Mouse (Mus musculus): ENCODE data around the gene Actn1. TPM values are rescaled to one million over a fixed set of nuclear protein-coding genes. Genes with fewer than 3 reads are reported as not detected.

Gene Actn1
- polyA plus RNA-seq, 1 experiment from 2014 or later = 23.7 TPM

DNA sequence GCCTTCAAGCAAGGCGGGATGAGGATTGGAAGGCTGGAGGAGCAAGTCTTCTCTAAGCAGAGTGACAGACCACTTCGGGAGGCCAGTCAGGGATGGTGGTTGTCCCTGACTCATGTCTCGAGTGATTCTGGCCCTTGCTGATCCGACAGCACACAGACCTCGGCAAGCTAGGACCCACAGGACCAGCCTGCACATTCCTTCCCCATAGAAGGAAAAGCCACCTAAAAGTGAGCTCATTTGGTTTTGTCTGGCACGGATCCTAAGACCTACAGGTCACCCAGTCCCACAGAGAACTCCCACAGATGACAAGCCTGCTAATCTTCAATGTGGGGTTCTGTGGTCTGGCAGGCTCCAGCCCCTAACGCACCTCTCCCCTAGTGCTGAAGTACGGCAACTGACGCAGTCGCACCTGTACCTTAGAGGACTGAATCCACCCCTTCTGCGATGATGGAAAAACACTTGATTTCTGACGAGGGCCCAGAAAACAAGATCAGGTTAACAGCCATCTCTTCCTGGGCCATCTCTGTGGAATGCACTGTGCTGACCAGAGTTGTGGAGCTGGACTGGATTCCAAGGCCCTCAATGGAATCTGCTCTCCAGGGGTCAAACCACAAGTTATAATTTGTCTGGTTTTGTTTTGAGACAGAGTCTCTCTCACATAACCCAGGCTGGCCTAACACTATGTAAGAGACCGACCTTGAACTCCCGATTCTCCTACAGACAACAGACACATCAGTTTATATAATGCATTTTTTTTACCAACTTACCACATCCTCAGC, 39.7 kb downstream of the Actn1 start:
- peaks cover 36% of the 10 kb centered on the region for H3K4me1 ChIP-seq
- 80% methylated on average over 14 of the region's 14 CpGs for WGBS

DNA sequence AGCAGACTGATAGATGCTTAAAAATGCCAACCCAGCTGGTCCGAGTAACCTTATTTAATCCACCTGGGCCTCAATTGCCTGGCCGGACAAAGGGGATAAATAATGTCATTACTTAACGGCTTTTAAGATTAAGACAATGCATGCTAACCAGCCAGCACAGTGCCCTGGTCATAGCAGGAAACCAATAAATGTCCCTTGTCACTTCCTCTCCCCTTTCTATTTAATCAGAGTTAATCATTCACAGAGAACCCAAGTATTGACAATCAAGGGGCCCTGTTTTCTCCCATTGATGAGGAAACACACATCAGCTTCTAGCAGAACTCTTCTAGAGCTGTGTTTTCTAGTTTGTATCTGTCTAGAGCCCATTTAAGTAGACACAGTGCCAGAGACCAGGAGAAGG, 41.4 kb downstream of the Actn1 start:
- Histone ChIP-seq H3K27ac (no peak overlapping the region), H3K4me3 (no peak overlapping the region), H3K4me1 (peaks cover 26% of the 10 kb centered on the region), H3K27me3 (no peaks in the 10 kb centered on the region), H3K4me2 (replicated peaks) (no peak overlapping the region), H3K9ac (no peak overlapping the region), H3K36me3 (no peaks in the 10 kb centered on the region), H3K9me3 (replicated peaks) (no peaks in the 10 kb centered on the region)
- 76% methylated on average over 3 of the region's 3 CpGs for whole genome bisulfite sequencing
- no peak for ATAC-seq (ENCODE audit: low FRiP score)

More for the DNA sequence above, 39.7 kb downstream of the Actn1 start:
- Histone ChIP-seq H3K9ac (no peak overlapping the region), H3K9me3 (replicated peaks) (no peaks in the 10 kb centered on the region), H3K27me3 (no peaks in the 10 kb centered on the region), H3K36me3 (no peaks in the 10 kb centered on the region), H3K27ac (no peak overlapping the region), H3K4me2 (replicated peaks) (no peak overlapping the region), H3K4me3 (no peak overlapping the region)
- no peak for ATAC-seq (ENCODE audit: low FRiP score)

DNA sequence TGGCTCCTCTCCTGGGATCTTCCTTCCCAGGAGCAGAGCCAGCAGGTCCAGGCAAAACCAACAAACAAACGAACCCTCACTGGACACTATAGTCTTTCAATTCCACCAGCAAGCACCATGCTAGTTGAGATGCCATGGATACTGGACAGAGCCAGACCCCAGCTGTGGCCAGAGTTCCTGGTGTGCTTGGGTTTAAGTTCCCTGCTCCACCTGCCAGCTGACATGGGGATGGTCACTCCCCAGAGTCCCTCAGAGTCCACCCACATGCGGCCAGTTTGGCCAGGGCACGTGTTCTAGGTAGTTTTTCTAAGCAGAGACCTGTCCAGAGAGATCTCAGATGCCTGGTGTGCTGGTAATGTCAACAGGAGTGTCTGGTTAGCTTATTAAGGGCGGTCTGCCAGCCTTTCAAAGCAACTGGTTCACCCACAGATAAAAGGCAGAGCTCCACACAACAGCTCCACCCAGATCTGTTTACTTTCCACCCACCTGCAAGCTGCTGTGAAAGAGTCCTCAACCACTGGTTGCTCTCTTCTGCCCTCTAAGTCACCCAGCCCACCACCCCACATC, 42.0 kb downstream of the Actn1 start:
- no peak for ATAC-seq (ENCODE audit: low FRiP score)
- Histone ChIP-seq H3K9me3 (replicated peaks) (no peaks in the 10 kb centered on the region), H3K27me3 (no peaks in the 10 kb centered on the region), H3K4me1 (peaks cover 19% of the 10 kb centered on the region), H3K4me2 (replicated peaks) (no peak overlapping the region), H3K27ac (no peak overlapping the region), H3K4me3 (no peak overlapping the region), H3K36me3 (no peaks in the 10 kb centered on the region), H3K9ac (no peak overlapping the region)
- WGBS = 79% methylated on average over 4 of the region's 4 CpGs

DNA sequence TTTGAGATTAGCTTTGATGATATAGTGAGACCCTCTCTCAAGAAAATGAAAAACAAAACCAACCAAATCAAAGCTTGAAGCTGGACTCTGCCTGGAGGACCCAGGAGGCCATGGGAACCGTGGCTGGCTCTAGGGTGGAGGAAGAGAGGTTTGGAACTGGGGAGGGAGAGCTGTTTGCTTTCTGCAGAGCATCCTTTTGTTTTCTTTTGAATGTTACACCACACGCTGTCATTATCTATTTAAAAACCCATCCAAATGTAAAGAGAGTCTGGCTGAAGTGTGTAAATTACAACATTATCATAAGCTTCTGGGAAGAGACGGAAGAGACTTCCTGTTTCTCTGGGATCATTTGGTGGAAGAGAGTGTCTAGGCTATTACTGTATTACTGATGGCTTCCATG, 43.1 kb downstream of the Actn1 start:
- H3K4me3 ChIP-seq = no peak overlapping the region
- ATAC-seq (ENCODE audit: low FRiP score) = no peak
- WGBS = 64% methylated on average over 3 of the region's 3 CpGs
- H3K36me3 ChIP-seq = no peaks in the 10 kb centered on the region
- no peak overlapping the region for H3K4me2 ChIP-seq (replicated peaks)
- H3K4me1 ChIP-seq = peaks cover 11% of the 10 kb centered on the region
- no peaks in the 10 kb centered on the region for H3K9me3 ChIP-seq (replicated peaks)
- H3K27me3 ChIP-seq = no peaks in the 10 kb centered on the region
- H3K9ac ChIP-seq = no peak overlapping the region
- H3K27ac ChIP-seq = no peak overlapping the region

DNA sequence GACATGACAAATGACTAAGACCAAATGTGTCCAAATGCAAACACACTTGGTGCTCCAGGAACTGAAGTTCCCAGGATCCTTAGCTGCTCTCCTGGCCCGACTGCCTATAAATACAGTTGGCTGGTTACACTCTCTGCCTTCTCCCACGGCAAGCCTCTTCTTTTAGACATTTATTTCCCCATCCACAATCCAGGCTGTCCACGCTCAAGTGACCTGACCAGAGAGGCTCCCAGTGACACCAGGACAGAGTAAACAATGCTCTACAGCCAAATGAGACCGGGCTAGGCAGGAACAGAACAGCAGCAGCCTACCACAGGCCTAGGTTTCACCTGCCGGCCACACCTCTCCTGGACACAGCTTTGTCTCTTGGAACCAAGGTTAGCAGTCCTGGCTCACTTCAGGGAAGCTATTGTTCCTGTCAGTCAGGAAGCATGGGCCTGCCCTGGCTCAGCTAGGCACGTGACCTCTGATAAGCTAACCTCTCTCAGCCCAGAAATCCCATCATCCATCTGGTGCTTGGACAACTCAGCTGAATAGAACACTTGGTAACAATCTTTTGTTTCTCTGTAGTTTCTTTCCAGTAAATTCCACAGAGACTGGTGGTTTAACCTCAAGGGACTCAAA, 43.8 kb downstream of the Actn1 start:
- Histone ChIP-seq H3K4me2 (replicated peaks) (no peak overlapping the region), H3K27ac (peak overlapping the region; percentile 48; the same call in 1 of the 2 replicates), H3K4me1 (peaks cover 11% of the 10 kb centered on the region), H3K36me3 (no peaks in the 10 kb centered on the region), H3K27me3 (no peaks in the 10 kb centered on the region), H3K9ac (no peak overlapping the region), H3K9me3 (replicated peaks) (no peaks in the 10 kb centered on the region), H3K4me3 (no peak overlapping the region)
- 64% methylated on average over 6 of the region's 6 CpGs for WGBS
- no peak for ATAC-seq (ENCODE audit: low FRiP score)

DNA sequence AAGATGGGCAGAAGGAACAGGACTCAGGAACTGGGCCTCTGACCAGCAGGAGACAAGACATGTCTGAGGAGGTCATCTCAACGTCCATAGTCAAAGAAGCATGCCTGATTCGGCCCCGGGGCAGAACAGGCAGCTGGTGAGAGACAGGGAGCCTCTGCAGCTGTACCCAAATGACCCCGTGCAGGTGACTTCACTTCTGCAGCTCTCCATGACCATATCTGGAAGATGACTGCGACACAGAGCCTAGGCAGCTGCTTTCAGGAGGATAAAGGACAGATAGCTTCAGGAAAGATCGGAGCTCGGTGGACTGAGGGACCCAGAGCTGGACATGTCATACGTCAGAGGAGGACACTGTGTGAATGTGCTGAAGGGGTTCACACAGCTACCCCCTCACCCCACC, 46.4 kb downstream of the Actn1 start:
- no peaks in the 10 kb centered on the region for H3K36me3 ChIP-seq
- 77% methylated on average over 8 of the region's 8 CpGs for WGBS

DNA sequence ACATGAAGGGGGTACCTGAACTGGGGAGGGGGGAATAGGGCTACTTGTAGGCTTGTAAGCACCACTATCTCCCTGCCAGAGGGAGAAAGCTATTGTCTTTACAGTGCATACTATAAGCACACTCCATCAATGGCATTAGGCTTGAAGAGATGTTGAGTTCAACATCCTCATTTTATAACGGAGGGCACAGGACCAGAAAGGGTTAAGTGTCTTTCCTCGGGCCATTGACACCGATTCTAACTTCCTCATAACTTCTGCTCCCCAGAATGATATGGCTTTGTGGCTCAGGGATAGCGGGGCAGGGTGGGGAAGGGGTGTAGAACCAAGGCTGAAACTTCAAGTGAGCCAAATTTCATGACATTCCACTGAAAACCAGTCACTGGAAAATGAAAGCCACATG, 46.9 kb downstream of the Actn1 start:
- Histone ChIP-seq H3K36me3 (no peaks in the 10 kb centered on the region), H3K9ac (no peak overlapping the region), H3K4me1 (peaks cover 15% of the 10 kb centered on the region), H3K4me2 (replicated peaks) (no peak overlapping the region), H3K27me3 (no peaks in the 10 kb centered on the region), H3K27ac (no peak overlapping the region), H3K4me3 (no peak overlapping the region), H3K9me3 (replicated peaks) (no peaks in the 10 kb centered on the region)
- no peak for ATAC-seq (ENCODE audit: low FRiP score)
- WGBS = 81% methylated on average over 4 of the region's 4 CpGs

More for the DNA sequence above, 46.4 kb downstream of the Actn1 start:
- Histone ChIP-seq H3K4me2 (replicated peaks) (no peak overlapping the region), H3K9me3 (replicated peaks) (no peaks in the 10 kb centered on the region), H3K4me1 (peaks cover 12% of the 10 kb centered on the region), H3K9ac (no peak overlapping the region), H3K4me3 (no peak overlapping the region), H3K27ac (no peak overlapping the region), H3K27me3 (no peaks in the 10 kb centered on the region)
- ATAC-seq (ENCODE audit: low FRiP score) = no peak

DNA sequence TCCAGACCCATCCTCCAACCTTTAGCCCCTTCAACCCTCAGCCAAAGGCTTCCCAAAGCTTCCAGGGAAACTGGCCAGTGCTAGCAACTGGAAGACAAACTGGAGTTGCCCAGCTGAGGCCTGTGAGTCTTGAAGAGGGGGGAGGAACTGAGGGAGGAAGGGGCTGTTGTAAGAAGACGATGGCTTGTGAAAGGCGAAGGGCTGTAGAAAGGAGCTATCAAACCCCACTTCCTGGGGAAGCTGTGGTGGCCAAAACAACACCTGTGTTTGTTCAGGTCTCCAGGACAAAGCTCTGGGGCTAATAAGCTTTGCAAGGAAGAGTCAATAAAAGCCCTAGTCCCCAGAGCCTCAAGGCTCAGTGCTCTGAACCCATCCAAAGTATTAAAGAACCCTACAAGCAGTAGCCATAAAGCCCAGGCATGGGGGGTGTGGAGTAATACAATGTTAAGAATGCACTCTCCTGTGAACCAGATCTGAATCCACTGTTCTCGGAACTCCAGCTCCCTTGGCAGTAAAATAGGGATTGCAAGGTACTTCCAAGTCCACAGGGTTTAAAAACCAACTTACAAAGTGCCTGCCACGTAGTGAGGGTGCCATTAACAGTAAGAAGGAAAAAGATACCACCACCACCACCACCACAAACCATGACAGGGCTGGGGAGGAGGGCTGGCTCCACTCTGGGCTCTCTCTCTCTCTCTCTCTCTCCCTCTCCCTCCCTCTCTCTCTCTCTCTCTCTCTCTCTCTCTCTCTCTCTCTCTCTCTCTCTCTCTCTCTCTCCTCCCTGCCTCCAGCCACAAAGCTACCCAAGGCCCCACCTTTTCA, 49.2 kb downstream of the Actn1 start:
- Histone ChIP-seq H3K36me3 (no peaks in the 10 kb centered on the region), H3K4me2 (replicated peaks) (no peak overlapping the region), H3K9ac (no peak overlapping the region), H3K4me3 (no peak overlapping the region), H3K9me3 (replicated peaks) (no peaks in the 10 kb centered on the region), H3K27me3 (no peaks in the 10 kb centered on the region), H3K4me1 (peaks cover 7% of the 10 kb centered on the region; the same call in 1 of the 2 replicates), H3K27ac (no peak overlapping the region)
- 62% methylated on average over 4 of the region's 4 CpGs for WGBS
- no peak for ATAC-seq (ENCODE audit: low FRiP score)

DNA sequence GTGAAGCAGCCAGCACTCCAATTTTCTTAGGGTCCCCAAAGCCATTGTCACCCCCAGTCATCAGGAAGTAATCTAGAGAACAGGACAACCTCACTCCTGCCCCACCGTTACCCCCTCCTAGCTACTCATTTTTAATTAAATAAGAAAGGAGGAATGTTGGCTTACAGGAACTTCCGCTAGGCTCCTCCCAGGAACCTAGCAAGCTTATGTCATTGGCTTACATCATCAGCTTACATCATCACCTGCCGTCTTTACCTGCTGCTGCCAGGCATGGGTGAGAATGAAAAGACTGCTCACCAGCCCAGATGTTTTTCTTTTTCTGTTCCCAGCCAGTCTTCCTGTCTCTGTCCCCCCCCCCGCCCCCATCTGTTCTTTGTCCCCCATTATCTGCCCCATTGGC, 50.3 kb downstream of the Actn1 start:
- WGBS = 82% methylated on average over 4 of the region's 4 CpGs
- Histone ChIP-seq H3K27me3 (no peaks in the 10 kb centered on the region), H3K9ac (no peak overlapping the region), H3K27ac (no peak overlapping the region), H3K36me3 (no peaks in the 10 kb centered on the region), H3K9me3 (replicated peaks) (no peaks in the 10 kb centered on the region), H3K4me3 (no peak overlapping the region), H3K4me2 (replicated peaks) (no peak overlapping the region), H3K4me1 (peaks cover 4% of the 10 kb centered on the region; the same call in 1 of the 2 replicates)
- no peak for ATAC-seq (ENCODE audit: low FRiP score)

DNA sequence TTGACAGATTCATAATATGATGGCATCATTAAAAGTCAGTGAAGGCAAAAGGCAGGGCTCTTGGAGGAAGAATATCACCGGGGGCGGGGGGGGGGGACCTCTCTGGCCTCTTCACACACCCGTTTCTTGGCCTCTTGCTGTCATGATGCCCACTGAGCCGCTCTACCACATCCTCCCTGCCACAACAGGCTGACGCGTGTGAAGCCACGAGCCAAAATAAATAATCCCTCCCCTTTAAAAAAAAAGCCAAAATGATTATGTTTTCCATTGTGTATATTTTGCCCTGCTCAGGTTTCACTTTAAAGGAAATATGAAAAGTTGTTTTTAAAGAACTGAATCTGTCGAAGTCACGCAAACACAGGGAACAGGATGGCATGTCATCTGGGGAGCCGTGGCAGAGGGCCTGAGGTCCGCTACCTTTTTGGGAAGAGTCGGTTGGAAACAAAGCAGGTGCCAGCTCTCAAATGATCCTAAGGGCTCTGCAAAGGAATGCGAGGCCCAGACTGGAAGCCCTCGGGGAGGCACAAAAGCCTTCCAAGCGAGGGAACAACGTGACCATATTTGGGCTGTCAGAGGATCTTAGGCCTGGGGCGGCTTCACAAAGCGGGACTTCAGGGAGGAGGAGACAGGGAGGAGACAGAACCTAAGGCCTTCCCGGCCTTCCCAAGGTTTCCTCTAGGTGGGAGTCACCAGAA, 51.9 kb downstream of the Actn1 start:
- Histone ChIP-seq H3K27me3 (no peaks in the 10 kb centered on the region), H3K27ac (no peak overlapping the region)
- WGBS = 55% methylated on average over 19 of the region's 19 CpGs

DNA sequence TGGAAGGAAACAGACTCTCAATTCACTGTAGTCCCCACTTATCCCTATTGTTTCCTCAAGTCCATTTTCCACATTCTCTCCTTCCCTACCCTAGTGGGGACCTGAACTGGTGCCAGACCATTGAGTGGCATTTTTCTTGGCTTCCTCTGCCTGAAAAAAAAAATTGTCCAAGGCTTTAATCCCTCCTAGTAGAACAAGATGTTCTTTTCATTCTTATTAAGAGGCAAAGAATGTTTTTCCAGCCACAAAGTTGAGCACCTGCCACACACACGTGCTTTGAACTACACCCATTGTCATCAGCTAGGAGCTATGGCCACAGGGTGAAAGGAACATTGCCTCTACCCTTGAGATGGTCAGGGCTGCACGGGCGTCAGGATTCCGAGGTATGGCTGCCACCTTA, 56.9 kb downstream of the Actn1 start:
- H3K27me3 ChIP-seq = no peaks in the 10 kb centered on the region
- 85% methylated on average over 4 of the region's 4 CpGs for WGBS

More for the DNA sequence above, 51.9 kb downstream of the Actn1 start:
- no peak overlapping the region for H3K4me2 ChIP-seq (replicated peaks)
- H3K9me3 ChIP-seq (replicated peaks) = no peaks in the 10 kb centered on the region
- H3K4me3 ChIP-seq = no peak overlapping the region
- ATAC-seq (ENCODE audit: low FRiP score) = no peak
- H3K36me3 ChIP-seq = peaks cover 6% of the 10 kb centered on the region
- H3K9ac ChIP-seq = no peak overlapping the region
- peaks cover 16% of the 10 kb centered on the region for H3K4me1 ChIP-seq

More for the DNA sequence above, 56.9 kb downstream of the Actn1 start:
- peaks cover 14% of the 10 kb centered on the region for H3K4me1 ChIP-seq
- peaks cover 9% of the 10 kb centered on the region for H3K36me3 ChIP-seq
- ATAC-seq (ENCODE audit: low FRiP score) = no peak
- no peak overlapping the region for H3K27ac ChIP-seq
- no peak overlapping the region for H3K9ac ChIP-seq
- H3K9me3 ChIP-seq (replicated peaks) = no peaks in the 10 kb centered on the region
- H3K4me2 ChIP-seq (replicated peaks) = no peak overlapping the region
- H3K4me3 ChIP-seq = no peak overlapping the region
